Mouse (Mus musculus) bone marrow macrophage, adult 2 months (primary cell): ENCODE measurements at regions not wholly inside any gene's neighbourhood (a gene's known extent, or its start where the extent isn't known, plus 50 kb on each side); places are given as distances from the start of the nearest gene placed in this dataset.
"Not testable (repeated sequence)": the region's sequence is repeated elsewhere in the genome, so short reads cannot be mapped to it uniquely, and the experiment has no call there.

ENCODE experiments used
- CTCF ChIP-seq: IDR thresholded peaks from 2 replicates; pipeline ENCODE4 v1.5.1; 2012; ENCODE audit warnings: low read depth, mild to moderate bottlenecking, low read length, moderate library complexity
- POLR2A ChIP-seq: IDR thresholded peaks from 2 replicates; pipeline ENCODE4 v1.6.1; 2012; ENCODE audit warnings: mild to moderate bottlenecking, low read depth, low read length, borderline replicate concordance

DNA sequence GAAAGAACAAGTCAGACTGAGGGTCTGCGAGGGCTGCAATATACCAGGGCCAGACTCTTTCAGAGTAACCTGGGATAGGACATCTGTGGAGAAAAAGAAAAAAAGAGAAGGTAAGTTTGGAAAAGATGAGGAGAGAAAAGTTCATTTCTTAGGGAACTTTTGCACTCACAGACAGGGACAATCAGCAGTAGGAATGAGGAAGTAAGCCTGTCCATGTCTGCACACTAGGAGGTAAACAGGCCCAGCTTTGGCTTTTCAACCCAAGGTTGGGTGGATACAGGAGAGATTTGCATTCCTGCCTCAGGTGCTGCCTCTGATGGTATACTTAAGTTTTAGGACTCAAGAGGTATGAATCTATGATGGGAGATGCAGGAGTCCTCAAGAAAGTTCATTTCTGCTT is 881.5 kb upstream of the Zfp386 start:
- TF ChIP-seq CTCF, POLR2A: not testable (repeated sequence)
